Mouse (Mus musculus): ENCODE measurements around the gene Dlgap4.

- TF ChIP-seq CTCF (conservative IDR thresholded peaks at IDR 0.05; ENCODE audit: low read length) (no peak), NANOG (IDR thresholded peaks at IDR 0.05; ENCODE audit: borderline replicate concordance, low read length) (no peak)
Observed at GRCm38 (mm10) chr2:156722071-156722575, 108.6 kb downstream of the Dlgap4 start.
